Mouse (Mus musculus) limb, embryonic 11.5 days (tissue): Measurements from ENCODE around the gene Dlgap1. TPM values are rescaled to one million over a fixed set of nuclear protein-coding genes. Genes with fewer than 3 reads are reported as not detected.
A peak's percentile ranks its signal among the peaks of the same experiment; 100 is the strongest.

Experiments
- ATAC-seq: fragments of 200-750 bp; cut with Nextera tagmentation; 2 replicates; pipeline ENCODE4 v1.8.0; 2017; ENCODE audit warnings: low read depth; ENCODE audit not compliant: insufficient number of reproducible peaks, low FRiP score, low TSS enrichment
- DNase-seq: peaks from one replicate; pipeline ENCODE4 v3.0.0-alpha.2; 2015; ENCODE audit warnings: low spot score
- H3K27ac ChIP-seq: fragments of 300-500 bp; sonication (generic); replicated peaks from 2 replicates; pipeline ENCODE4 v1.5.1; 2014; ENCODE audit warnings: low read depth, mild to moderate bottlenecking, low read length
- H3K27me3 ChIP-seq: fragments of 300-500 bp; sonication (generic); 2 replicates; pipeline ENCODE4 v1.6.1; 2014; ENCODE audit warnings: mild to moderate bottlenecking, low read length, mixed read lengths; ENCODE audit not compliant: control insufficient read depth, insufficient read depth
- H3K36me3 ChIP-seq: fragments of 300-500 bp; sonication (generic); 2 replicates; pipeline ENCODE4 v1.6.1; 2014; ENCODE audit warnings: mild to moderate bottlenecking, low read length, moderate library complexity, mixed read lengths; ENCODE audit not compliant: control insufficient read depth, insufficient read depth
- H3K4me1 ChIP-seq: fragments of 300-500 bp; sonication (generic); 2 replicates; pipeline ENCODE4 v1.6.1; 2014; ENCODE audit warnings: low read length, mixed read lengths; ENCODE audit not compliant: control insufficient read depth, insufficient read depth
- H3K4me2 ChIP-seq: fragments of 300-500 bp; sonication (generic); 2 replicates; pipeline ENCODE4 v1.6.1; 2014; ENCODE audit warnings: low read depth, mild to moderate bottlenecking, moderate library complexity; ENCODE audit not compliant: severe bottlenecking
- H3K4me3 ChIP-seq: fragments of 300-500 bp; sonication (generic); 2 replicates; pipeline ENCODE4 v1.5.1; 2014; ENCODE audit warnings: low read depth, low read length
- H3K9ac ChIP-seq: fragments of 300-500 bp; sonication (generic); 2 replicates; pipeline ENCODE4 v1.6.1; 2014; ENCODE audit warnings: mild to moderate bottlenecking, low read length
- H3K9me3 ChIP-seq: fragments of 300-500 bp; sonication (generic); 2 replicates; pipeline ENCODE4 v1.6.1; 2016; ENCODE audit warnings: low read length; ENCODE audit not compliant: control insufficient read depth
- WGBS: fragments of 180-500 bp; shearing (Covaris S2); extraction: QIAGEN DNeasy Blood & Tissue Kit; methylation state at CpG from one replicate; pipeline ENCODE4 v1.1.7; 2014; 5-methylcytosine and 5-hydroxymethylcytosine counted together
- polyA plus RNA-seq: library from polyadenylated mRNA; unstranded; fragments of >200 nt; fragmentation: Nextera tagmentation; extraction: Ambion mirVana; gene quantifications from 2 replicates; pipeline ENCODE4 v1.2.1, GENCODE M21; 2014

Dlgap1 gene
- polyA plus RNA-seq, 1 experiment from 2014 or later, result 0.65 TPM

GRCm38 (mm10) chr17:70753444-70754032 is 784.7 kb downstream of the Dlgap1 start:
- ATAC-seq (no peak), DNase-seq (no peak)
- H3K4me1 ChIP-seq, result peaks cover 6% of the 10 kb centered on the region
- H3K27ac ChIP-seq, result no peak overlapping the region
- 63% methylated on average over 13 of the region's 13 CpGs for WGBS
- H3K9me3 ChIP-seq, result no peaks in the 10 kb centered on the region
- no peak overlapping the region for H3K4me2 ChIP-seq
- H3K36me3 ChIP-seq, result no peaks in the 10 kb centered on the region
- H3K4me3 ChIP-seq, result no peak overlapping the region
- H3K27me3 ChIP-seq, result no peaks in the 10 kb centered on the region
- H3K9ac ChIP-seq, result no peak overlapping the region

DNA sequence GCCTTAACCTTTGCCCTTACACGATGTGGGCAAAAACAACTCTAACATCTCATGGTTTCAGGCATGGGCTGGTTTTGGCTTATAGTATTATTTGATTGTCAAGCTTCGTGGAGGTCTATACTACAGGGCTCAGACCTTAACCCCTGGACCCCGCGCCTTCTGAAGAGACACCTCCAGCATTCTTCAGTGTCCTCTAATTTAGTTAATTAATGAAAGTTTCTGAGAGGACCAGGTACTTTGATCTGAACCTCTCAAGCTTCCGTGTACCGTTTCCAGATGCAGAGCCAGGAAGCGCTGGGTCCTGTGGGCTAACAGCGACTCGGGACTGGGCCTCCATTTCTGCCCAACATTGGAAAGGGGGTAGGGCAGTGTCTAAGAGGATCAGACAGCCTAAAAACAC is 785.2 kb downstream of the Dlgap1 start:
- WGBS, result 67% methylated on average over 9 of the region's 9 CpGs
- Histone ChIP-seq H3K4me1 (0 out of 2 replicates have a peak, but pooled peaks cover 4% of the 10 kb centered on the region), H3K36me3 (no peaks in the 10 kb centered on the region), H3K27ac (no peak overlapping the region), H3K27me3 (no peaks in the 10 kb centered on the region), H3K9me3 (no peaks in the 10 kb centered on the region), H3K9ac (no peak overlapping the region), H3K4me3 (no peak overlapping the region), H3K4me2 (no peak overlapping the region)
- no peak for ATAC-seq
- no peak for DNase-seq

DNA sequence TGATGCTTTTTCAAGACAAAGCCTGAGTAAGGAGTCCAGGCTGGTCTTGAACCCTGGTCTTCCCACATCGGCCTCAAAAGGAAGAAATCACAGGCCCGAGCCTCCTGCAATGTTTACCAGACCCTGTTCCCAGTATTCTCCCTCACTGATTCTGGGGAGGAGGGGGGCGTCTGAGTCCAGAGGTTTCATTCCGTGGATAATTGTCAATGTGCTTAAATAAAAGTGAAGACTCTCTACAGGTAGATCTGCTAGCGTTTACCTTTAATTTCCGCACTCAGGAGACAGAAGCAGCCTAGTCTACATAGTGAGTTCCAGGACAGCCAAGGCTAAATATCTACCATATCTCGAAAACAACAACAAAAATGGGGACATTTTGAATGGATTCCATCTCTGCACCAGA is 785.8 kb downstream of the Dlgap1 start:
- no peak for DNase-seq
- Histone ChIP-seq H3K4me2 (peak overlapping the region; percentile 67; the same call in 1 of the 2 replicates), H3K4me3 (no peak overlapping the region; the same call in 1 of the 2 replicates), H3K27me3 (no peaks in the 10 kb centered on the region), H3K9me3 (no peaks in the 10 kb centered on the region), H3K9ac (no peak overlapping the region; the same call in 1 of the 2 replicates), H3K36me3 (no peaks in the 10 kb centered on the region), H3K4me1 (0 out of 2 replicates have a peak, but pooled peaks cover 4% of the 10 kb centered on the region), H3K27ac (peak overlapping the region; percentile 76; the same call in 1 of the 2 replicates)
- WGBS, result 54% methylated on average over 7 of the region's 7 CpGs
- no peak for ATAC-seq

GRCm38 (mm10) chr17:70755039-70755668 is 786.3 kb downstream of the Dlgap1 start:
- under 1% methylated on average over 22 of the region's 22 CpGs for WGBS
- peak; percentile 97 for DNase-seq
- Histone ChIP-seq H3K9me3 (no peaks in the 10 kb centered on the region), H3K9ac (peak overlapping the region; percentile 48), H3K4me2 (peak overlapping the region; percentile 67), H3K4me3 (peak overlapping the region; percentile 23), H3K36me3 (no peaks in the 10 kb centered on the region), H3K4me1 (0 out of 2 replicates have a peak, but pooled peaks cover 4% of the 10 kb centered on the region), H3K27ac (peak overlapping the region; percentile 76), H3K27me3 (no peaks in the 10 kb centered on the region)
- peak; percentile 77; the same call in 1 of the 2 replicates for ATAC-seq

DNA sequence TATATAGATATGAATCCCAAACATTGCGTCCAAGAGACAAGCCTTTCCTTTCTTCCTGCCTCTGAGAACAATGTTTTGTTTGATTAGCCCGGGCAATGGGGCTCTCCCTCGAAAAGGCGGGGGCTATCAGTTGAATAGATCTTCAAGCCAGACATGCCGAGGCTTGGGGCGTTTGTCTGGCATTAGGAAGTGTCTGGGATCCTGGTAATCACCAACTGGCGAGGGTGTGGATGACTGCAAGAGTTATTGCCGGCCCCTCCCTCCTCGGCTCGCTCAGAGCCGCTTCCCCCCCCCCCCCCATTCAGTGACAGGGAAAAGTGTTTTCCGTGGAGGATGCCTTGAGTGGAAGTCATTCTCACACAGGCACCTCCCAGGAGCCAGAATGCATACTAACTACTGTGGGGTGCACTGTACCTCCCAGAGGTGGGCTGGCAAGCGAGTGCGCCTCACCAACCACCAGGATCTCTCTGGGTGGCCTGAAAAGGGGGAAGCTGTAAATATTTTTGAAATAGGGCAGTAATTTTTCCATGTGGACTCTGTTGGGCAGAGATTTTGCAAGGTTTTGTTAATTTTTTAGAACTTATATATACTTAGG is 786.9 kb downstream of the Dlgap1 start:
- Histone ChIP-seq H3K27me3 (no peaks in the 10 kb centered on the region), H3K9ac (no peak overlapping the region), H3K4me1 (0 out of 2 replicates have a peak, but pooled peaks cover 4% of the 10 kb centered on the region), H3K9me3 (no peaks in the 10 kb centered on the region), H3K4me2 (peak overlapping the region; percentile 67), H3K27ac (peak overlapping the region; percentile 76), H3K36me3 (no peaks in the 10 kb centered on the region), H3K4me3 (peak overlapping the region; percentile 23)
- DNase-seq (peak; percentile 59), ATAC-seq (no peak; the same call in 1 of the 2 replicates)
- 6% methylated on average over 13 of the region's 14 CpGs for WGBS

DNA sequence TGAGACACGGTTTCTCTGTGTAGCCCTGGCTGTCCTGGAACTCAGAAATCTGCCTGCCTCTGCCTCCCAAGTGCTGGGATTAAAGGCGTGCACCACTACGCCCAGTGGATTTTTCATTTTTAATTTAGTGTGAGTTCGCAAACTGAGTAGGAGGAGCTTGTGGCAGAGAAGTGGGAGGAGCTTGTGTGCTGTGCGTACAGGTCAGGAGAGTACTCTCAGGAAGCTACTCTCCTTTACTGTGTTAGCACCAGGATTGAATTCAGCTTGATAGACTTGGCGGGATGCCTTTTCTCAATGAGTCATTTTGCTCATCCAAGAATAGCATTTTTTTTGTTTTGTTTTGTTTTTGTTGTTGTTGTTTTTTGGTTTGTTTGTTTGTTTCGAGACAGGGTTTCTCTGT is 793.1 kb downstream of the Dlgap1 start:
- DNase-seq (no peak), ATAC-seq (no peak)
- Histone ChIP-seq H3K4me2 (no peak overlapping the region), H3K36me3 (no peaks in the 10 kb centered on the region), H3K4me1 (no peaks in the 10 kb centered on the region), H3K27ac (no peak overlapping the region), H3K9me3 (no peaks in the 10 kb centered on the region), H3K9ac (no peak overlapping the region), H3K4me3 (no peak overlapping the region), H3K27me3 (no peaks in the 10 kb centered on the region)
- 89% methylated on average over 7 of the region's 7 CpGs for WGBS

DNA sequence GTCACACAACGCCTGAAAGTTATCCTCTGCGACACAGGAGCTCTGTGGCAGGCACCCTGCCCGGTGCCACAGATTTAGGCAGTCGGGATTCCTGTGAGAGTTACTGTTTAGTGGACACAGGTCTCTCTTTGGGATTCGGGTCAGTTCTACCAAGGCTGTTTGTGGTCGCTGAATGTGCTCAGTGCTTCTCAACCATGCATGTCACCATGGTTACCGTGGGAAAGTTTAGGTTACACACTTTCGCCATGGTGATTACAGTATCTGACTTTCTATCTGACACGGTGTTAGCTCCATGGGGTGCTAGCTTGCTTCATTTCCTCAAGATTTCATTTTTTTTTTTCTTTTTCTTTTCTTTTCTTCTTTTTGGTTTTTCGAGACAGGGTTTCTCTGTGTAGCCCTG is 793.8 kb downstream of the Dlgap1 start:
- DNase-seq, result no peak
- Histone ChIP-seq H3K36me3 (no peaks in the 10 kb centered on the region), H3K4me3 (no peak overlapping the region), H3K4me1 (no peaks in the 10 kb centered on the region), H3K27me3 (no peaks in the 10 kb centered on the region), H3K9ac (no peak overlapping the region), H3K27ac (no peak overlapping the region), H3K9me3 (no peaks in the 10 kb centered on the region), H3K4me2 (no peak overlapping the region)
- 92% methylated on average over 10 of the region's 10 CpGs for WGBS
- no peak for ATAC-seq

DNA sequence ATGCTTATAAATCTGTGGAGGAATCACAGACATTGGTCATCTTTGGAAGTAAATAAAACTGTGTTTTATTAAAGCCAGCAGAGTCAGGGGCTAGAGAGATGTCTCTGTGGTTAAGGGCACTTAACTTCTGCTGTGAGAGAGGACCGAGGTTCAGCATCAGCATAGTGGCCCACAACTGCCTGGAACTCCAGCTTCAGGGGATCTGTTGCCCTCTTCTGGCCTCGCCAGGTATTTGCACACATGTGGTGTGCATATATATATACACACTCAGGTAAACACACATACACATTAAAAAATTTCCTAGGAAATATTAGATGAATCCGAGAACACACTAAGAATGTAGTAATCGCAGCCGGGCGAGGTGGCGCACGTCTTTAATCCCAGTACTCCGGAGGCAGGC is 796.5 kb downstream of the Dlgap1 start:
- Histone ChIP-seq H3K27ac (no peak overlapping the region), H3K36me3 (no peaks in the 10 kb centered on the region), H3K4me3 (no peak overlapping the region), H3K9ac (no peak overlapping the region), H3K4me2 (no peak overlapping the region), H3K4me1 (no peaks in the 10 kb centered on the region), H3K27me3 (no peaks in the 10 kb centered on the region), H3K9me3 (no peaks in the 10 kb centered on the region)
- DNase-seq (no peak), ATAC-seq (no peak)
- 94% methylated on average over 9 of the region's 9 CpGs for WGBS
